Mouse (Mus musculus) adrenal gland, postnatal 14 days (tissue): ENCODE data around the gene Tmprss12. TPM values are rescaled to one million over a fixed set of nuclear protein-coding genes. Genes with fewer than 3 reads are reported as not detected.
A peak's percentile ranks its signal among the peaks of the same experiment; 100 is the strongest.
"Not testable (repeated sequence)": the region's sequence is repeated elsewhere in the genome, so short reads cannot be mapped to it uniquely, and the experiment has no call there.

ENCODE experiments used
- DNase-seq: peaks from one replicate; pipeline ENCODE4 v3.0.0; 2021; ENCODE audit warnings: mixed read lengths
- total RNA-seq: library from RNA; stranded (reverse); gene quantifications from 2 replicates; pipeline ENCODE4 v1.2.3, GENCODE M21; 2021

The Tmprss12 gene
- total RNA-seq, 1 experiment from 2014 or later = not detected

DNA sequence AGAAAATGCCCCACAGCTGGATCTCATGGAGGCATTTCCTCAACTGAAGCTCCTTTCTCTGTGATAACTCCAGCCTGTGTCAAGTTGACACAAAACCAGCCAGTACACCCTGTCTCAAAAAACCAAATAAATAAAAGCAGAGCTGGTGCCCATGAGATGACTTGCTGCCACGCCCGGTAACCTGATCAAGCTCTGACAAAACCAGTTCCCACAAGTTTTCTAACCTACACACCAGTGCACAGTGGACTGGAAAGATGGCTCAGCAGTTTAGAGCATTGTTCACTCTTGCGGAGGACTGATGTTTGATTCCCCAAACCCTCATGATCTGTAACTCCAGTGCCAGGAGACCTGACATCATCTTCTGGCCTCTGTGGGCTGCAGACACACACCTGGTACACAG lies 44.6 kb downstream of the Tmprss12 start:
- DNase-seq = no peak

DNA sequence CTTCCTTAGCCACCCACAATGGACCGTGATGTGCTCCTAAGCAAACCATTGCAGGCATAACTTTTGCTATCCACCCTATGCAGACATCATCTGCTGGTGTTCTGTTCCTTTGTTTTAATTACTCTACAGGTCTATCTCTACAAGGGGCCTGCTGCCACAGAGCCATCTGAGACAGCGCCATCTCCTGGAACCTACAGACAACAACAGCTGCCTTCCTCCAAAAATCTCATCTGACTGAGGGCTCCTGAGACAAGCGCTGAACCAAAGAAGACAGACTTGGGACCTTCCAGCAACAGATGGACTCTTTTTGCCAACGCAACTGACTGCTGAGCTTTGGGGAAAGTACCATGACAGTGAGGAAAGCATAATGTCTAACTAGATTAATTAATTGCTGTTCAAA lies 47.5 kb downstream of the Tmprss12 start:
- DNase-seq = peak; percentile 36

DNA sequence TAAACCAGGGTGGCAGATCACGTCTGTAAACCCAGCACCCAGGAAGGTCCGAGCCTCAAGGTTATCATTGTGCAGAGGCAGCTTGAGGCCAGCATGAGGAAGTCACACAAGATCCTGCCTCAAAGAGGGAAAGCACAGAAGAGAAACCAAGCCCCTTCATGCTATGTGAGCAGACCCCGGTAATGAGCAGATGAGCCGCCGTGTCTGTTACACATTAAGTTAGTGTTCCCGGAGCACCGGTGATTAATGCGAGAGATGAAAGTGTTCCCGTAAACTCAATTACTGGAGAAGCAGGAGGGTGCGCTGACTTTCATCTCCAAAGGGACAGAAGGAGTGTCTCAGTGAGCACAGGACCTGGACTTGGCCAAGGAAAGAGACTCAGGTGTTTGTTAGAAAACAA lies 48.7 kb downstream of the Tmprss12 start:
- not testable (repeated sequence) for DNase-seq

DNA sequence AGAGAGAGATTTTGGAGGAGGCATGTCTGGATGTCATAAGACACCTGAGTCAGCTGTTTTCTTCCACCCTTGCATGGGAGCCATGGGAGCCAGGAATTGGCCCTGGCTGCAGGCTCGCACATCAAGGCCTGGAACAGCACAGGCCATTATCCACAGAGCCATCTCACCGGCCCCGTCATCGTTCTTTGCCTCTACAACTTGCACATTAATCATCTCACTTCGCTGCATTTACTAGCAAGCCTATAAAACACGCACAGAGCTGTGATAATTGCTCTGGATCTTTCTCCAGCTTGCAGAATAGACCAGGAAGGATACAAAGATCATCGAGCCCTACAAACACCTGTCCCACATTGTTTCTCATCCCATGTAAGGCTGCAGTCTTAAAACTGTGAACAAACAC lies 50.1 kb downstream of the Tmprss12 start:
- DNase-seq = no peak

DNA sequence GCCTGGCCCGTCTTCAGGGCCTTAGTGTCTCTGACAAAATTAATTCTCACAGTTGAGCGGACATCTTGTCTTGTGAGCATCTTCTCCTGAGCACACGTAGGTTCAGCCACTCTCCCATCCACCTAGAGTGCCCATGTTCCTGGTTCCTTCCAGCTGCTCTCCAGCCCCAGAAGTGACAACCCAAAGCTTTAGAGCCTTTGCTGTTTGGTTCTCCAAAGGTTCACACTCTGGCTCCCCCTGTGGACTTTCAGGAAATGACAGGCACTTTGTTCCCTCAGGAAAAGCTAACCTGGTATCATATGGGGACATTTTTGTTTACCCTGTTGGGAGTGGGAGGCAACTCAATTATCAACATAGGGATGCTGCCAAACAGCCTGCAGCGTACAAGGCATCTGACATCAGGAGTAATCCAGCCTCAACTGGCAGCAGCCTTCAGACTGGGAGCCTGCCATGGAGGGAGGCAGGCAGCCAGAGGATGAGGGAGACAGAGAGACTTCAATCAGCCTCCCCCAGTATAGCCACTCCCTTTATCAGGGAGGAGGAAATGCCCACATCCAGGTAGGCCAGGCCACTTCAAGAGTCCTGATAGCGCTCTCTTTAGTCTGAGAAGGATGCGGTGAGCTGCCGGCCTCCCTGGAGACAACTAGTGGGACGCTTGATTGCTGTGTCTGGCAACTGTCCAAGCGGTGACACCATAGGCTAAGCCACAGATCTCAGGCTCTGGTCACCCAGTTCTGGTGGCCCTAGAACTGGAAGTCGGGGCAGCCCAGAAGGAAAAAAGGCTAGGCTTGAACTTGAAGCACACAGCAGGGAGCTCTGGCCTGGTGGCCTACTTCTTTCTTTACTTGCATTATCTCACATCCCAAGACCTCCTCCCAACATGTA lies 51.7 kb downstream of the Tmprss12 start:
- DNase-seq = not testable (repeated sequence)

DNA sequence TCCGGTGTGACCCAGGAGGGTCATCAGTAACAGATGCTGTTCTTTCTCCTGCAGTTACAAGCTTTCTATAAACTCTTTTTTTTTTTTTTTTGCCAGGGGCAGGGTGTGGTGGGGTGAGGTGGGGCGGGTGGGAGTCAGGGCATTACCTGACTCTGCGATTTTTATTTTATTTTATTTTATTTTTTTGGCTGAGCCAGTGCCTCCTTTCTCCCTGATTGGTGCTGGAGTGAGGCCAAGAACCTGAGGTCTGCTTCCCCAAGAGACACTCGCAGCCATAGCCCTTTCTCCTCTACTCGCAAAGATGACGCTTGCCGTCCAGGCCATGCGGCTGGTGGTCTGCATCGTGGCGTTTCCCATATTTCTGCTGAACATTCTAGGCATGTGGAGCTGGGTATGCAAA lies 54.0 kb downstream of the Tmprss12 start, which contains the start of gene Mettl7a3:
Gene Mettl7a3, plus strand, starts transcription at position 301 of the 400 bp plus-strand sequence.
- no peak for DNase-seq

DNA sequence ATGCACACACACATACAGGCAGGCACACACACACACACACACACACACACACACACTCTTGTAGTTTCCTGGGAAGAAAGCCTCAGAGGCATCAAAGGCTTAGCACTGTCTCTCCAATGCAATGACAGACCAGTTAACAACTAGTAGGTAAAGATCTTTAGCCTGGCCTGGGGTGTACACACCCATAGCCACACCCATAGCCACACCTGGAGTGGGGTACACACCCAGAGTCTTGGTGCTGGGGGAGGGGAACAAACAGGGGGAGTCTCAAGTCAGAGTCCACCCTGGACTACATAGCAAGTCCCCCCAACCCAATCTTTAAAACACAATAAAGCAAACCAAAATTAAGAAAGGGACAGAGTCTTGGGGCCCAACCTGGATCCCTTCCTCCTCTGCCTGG lies 56.7 kb downstream of the Tmprss12 start:
- not testable (repeated sequence) for DNase-seq

DNA sequence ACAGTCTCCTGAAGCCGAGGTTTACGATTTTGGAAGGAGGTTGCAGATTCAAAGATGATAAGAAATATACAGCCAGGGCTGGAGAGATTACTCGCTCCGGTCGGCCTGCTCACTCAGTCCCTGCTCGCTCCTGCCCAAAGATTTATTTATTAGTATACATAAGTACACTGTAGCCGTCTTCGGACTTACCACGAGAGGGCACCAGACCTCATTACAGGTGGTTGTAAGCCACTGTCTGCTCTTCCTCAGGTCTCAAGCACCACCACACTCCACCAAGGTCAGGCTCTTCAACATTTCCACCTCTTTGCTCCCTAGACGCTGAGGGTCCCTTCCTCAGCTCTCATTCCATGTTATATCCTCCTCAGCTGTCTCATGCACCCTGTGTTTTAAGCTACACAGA lies 57.2 kb downstream of the Tmprss12 start:
- peak; percentile 76 for DNase-seq

DNA sequence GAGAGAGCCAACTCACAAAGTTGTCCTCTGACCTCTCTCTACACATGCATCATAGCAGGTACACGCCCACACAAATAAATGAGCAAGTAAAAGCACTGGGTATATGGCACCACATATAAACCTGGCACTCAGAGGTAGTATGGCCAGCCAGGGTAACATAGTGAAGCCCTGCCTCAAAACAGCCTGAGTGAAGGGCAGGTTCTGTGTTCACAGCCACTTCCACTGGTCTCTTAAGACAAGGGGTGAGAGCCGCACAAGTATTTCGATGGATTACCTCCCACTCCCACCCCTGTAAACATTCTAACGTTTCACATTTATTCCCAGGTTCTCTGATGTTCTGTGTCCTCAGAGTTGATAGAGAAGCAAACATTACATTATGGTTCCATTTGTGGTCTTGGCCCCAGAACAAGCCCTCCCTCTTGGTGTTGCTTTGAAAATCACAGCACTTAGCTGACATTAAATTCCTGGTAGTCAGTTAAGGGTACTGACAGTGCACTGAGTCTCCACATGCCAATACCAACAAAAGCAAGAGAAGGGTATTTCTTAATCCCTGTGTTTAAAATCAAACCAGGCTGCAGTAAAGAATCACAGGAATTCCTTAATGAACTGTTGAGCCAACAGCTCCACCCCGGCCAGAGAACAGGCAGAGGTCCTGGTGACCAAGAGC lies 60.8 kb downstream of the Tmprss12 start:
- not testable (repeated sequence) for DNase-seq

Other genes starting within 250 kb of the Tmprss12 start
- 18.5 and 22.3 TPM in 2 replicates for gene Dip2b, start 242.2 kb upstream of the Tmprss12 start, total RNA-seq
- 54.4 and 57.4 TPM in 2 replicates for gene Atf1, start 53.0 kb upstream of the Tmprss12 start, total RNA-seq
- gene Mettl7a1, start 23.3 kb downstream of the Tmprss12 start, total RNA-seq = 83.1 and 102 TPM in 2 replicates
- 0.26 TPM in 1 of 2 replicates, not detected in the other for gene Mettl7a3, start 54.1 kb downstream of the Tmprss12 start, total RNA-seq
- 0.68 and 0.78 TPM in 2 replicates for gene Methig1, start 72.3 kb downstream of the Tmprss12 start, total RNA-seq
- 1.5 and 2.2 TPM in 2 replicates for gene Mettl7a2, start 72.4 kb downstream of the Tmprss12 start, total RNA-seq
- 0.83 TPM in 1 of 2 replicates, not detected in the other for gene Higd1c, start 83.7 kb downstream of the Tmprss12 start, total RNA-seq
- 0.19 TPM in 2 replicates for gene Gm5475, start 141.3 kb downstream of the Tmprss12 start, total RNA-seq
- gene Slc11a2, start 144.2 kb downstream of the Tmprss12 start, total RNA-seq = 95.8 and 102 TPM in 2 replicates
- 287 and 307 TPM in 2 replicates for gene Letmd1, start 188.2 kb downstream of the Tmprss12 start, total RNA-seq
- gene Csrnp2, start 214.7 kb downstream of the Tmprss12 start, total RNA-seq = 5.8 and 6.1 TPM in 2 replicates